8 mouse cellular contexts compared by ENCODE assay signal in genomic region chr13:37944306-37944705, GRCm38 (mm10). TPM values are rescaled to one million over a fixed set of nuclear protein-coding genes. Genes with fewer than 3 reads are reported as not detected.
DNase-seq lines count a peak whose midpoint lies in the region; ATAC-seq and TF ChIP-seq lines count a peak whose summit lies in the region.

No protein-coding gene starts in this region.

- peaks cover 25% of the 10 kb centered on the region for H3K36me3 ChIP-seq in kidney, postnatal 0 days (ENCODE audit: insufficient read depth, low read length)

- peaks cover 36% of the 10 kb centered on the region for H3K4me1 ChIP-seq in kidney, postnatal 0 days (replicated peaks; ENCODE audit: insufficient read depth, low read length)

- H3K27me3 ChIP-seq in kidney, postnatal 0 days (ENCODE audit: insufficient read depth, low read length) = no peaks in the 10 kb centered on the region

- peak; percentile 70 for TF ChIP-seq CTCF in gastrocnemius, adult 2 months (IDR thresholded peaks at IDR 0.05)
- peak; percentile 89 for TF ChIP-seq CTCF in kidney, postnatal 0 days (IDR thresholded peaks at IDR 0.05; ENCODE audit: low read depth)

- no peak overlapping the region for H3K9ac ChIP-seq in kidney, postnatal 0 days (ENCODE audit: low read depth, low read length)

- no peaks in the 10 kb centered on the region for H3K9me3 ChIP-seq in kidney, postnatal 0 days (replicated peaks; ENCODE audit: low read length)

- WGBS in kidney, postnatal 0 days = 64% methylated on average over 1 of the region's 1 CpGs

- H3K4me2 ChIP-seq in kidney, postnatal 0 days (ENCODE audit: low read length) = no peak overlapping the region

- H3K4me3 ChIP-seq in gastrocnemius, adult 2 months = no peak overlapping the region
- H3K4me3 ChIP-seq in kidney, postnatal 0 days (replicated peaks; ENCODE audit: low read depth, low read length) = no peak overlapping the region

- peak overlapping the region; percentile 10; the same call in 1 of the 2 replicates for H3K27ac ChIP-seq in gastrocnemius, adult 2 months
- no peak overlapping the region for H3K27ac ChIP-seq in kidney, postnatal 0 days

- intact Hi-C loops in gastrocnemius, adult 2 months (cut with DNase I) = loop anchor here (5.0 kb wide), 4 partner anchors 117 to 492 kb away; no protein-coding TSS in a partner anchor

- no peak for ATAC-seq in kidney, postnatal 0 days (replicated peaks; ENCODE audit: low FRiP score, low read depth)

- DNase-seq in gastrocnemius, adult 2 months = no peak
- DNase-seq in gastrocnemius, postnatal 25 days = no peak
- DNase-seq in 416B (ENCODE audit: low read depth) (peak; percentile 78), adipocyte (ENCODE audit: low spot score) (peak; percentile 74)
- peak; percentile 84 for DNase-seq in kidney, postnatal 0 days (ENCODE audit: low spot score)
- no peak for DNase-seq in right cerebral cortex, postnatal 25 days
- no peak for DNase-seq in urinary bladder, postnatal 36 days (ENCODE audit: low spot score in 2 of 2)
- no peak for DNase-seq in spleen, postnatal 10 days (ENCODE audit: low spot score in 2 of 2)

RNA-seq across cellular contexts. Expression of gene Ssr1, which starts 49.7 kb away (rescaled TPM):
- 10 to 100 TPM; 66.3 to 72.4 TPM for total RNA-seq in gastrocnemius, adult 2 months (2021)
- total RNA-seq in gastrocnemius, postnatal 25 days (2021) = 10 to 100 TPM; 55.6 to 68.6 TPM
- 116 and 128 TPM in 2 replicates for polyA plus RNA-seq in kidney, postnatal 0 days (2015; fragmentation: Nextera tagmentation; extraction: Ambion mirVana)

Comparison
In these comparisons a context has a peak if more than half of its experiments do, and no peak if none do; other contexts are left out.
1. DNase-seq: peak in 416B (single experiment), adipocyte (single experiment) and kidney, postnatal 0 days (single experiment); none in gastrocnemius, adult 2 months (single experiment), gastrocnemius, postnatal 25 days (single experiment), right cerebral cortex, postnatal 25 days (single experiment), urinary bladder, postnatal 36 days (0 of 2) and spleen, postnatal 10 days (0 of 2).